Mouse (Mus musculus) midbrain, embryonic 16.5 days (tissue): ENCODE data around the gene 1700015G11Rik. TPM values are rescaled to one million over a fixed set of nuclear protein-coding genes. Genes with fewer than 3 reads are reported as not detected.

Experiments
- ATAC-seq: fragments of 200-750 bp; cut with Nextera tagmentation; 2 replicates; pipeline ENCODE4 v1.8.0; 2017; ENCODE audit warnings: moderate TSS enrichment
- H3K27ac ChIP-seq: fragments of 300-500 bp; sonication (generic); 2 replicates; pipeline ENCODE4 v1.5.1; 2014; ENCODE audit warnings: mild to moderate bottlenecking, low read length, mixed read lengths
- H3K27me3 ChIP-seq: fragments of 300-500 bp; sonication (generic); 2 replicates; pipeline ENCODE4 v1.6.1; 2014; ENCODE audit warnings: low read depth, low read length, mixed read lengths; ENCODE audit not compliant: control insufficient read depth, insufficient read depth
- H3K36me3 ChIP-seq: fragments of 300-500 bp; sonication (generic); 2 replicates; pipeline ENCODE4 v1.6.1; 2014; ENCODE audit warnings: mild to moderate bottlenecking, low read length, moderate library complexity, mixed read lengths; ENCODE audit not compliant: control insufficient read depth, insufficient read depth
- H3K4me1 ChIP-seq: fragments of 300-500 bp; sonication (generic); 2 replicates; pipeline ENCODE4 v1.6.1; 2014; ENCODE audit warnings: mild to moderate bottlenecking, low read length, mixed read lengths; ENCODE audit not compliant: control insufficient read depth, insufficient read depth
- H3K4me2 ChIP-seq: fragments of 300-500 bp; sonication (generic); 2 replicates; pipeline ENCODE4 v1.6.1; 2014; ENCODE audit warnings: mild to moderate bottlenecking, low read length, mixed read lengths
- H3K4me3 ChIP-seq: fragments of 300-500 bp; sonication (generic); 2 replicates; pipeline ENCODE4 v1.5.1; 2014; ENCODE audit warnings: low read depth, mild to moderate bottlenecking, low read length, moderate library complexity, mixed read lengths
- H3K9ac ChIP-seq: fragments of 300-500 bp; sonication (generic); 2 replicates; pipeline ENCODE4 v1.6.1; 2014; ENCODE audit warnings: low read depth, low read length, mixed read lengths
- H3K9me3 ChIP-seq: fragments of 300-500 bp; sonication (generic); replicated peaks from 2 replicates; pipeline ENCODE4 v1.6.1; 2014; ENCODE audit warnings: mild to moderate bottlenecking, low read length, mixed read lengths; ENCODE audit not compliant: control insufficient read depth, poor library complexity, severe bottlenecking
- WGBS: fragments of 180-500 bp; shearing (Covaris S2); extraction: QIAGEN DNeasy Blood & Tissue Kit; methylation state at CpG from one replicate; pipeline ENCODE4 v1.1.7; 2014; 5-methylcytosine and 5-hydroxymethylcytosine counted together
- polyA plus RNA-seq: library from polyadenylated mRNA; unstranded; fragments of >200 nt; fragmentation: Nextera tagmentation; extraction: Ambion mirVana; gene quantifications from 2 replicates; pipeline ENCODE4 v1.2.1, GENCODE M21; 2015

1700015G11Rik gene
- polyA plus RNA-seq, 1 experiment from 2014 or later = not detected

- no peak for ATAC-seq
- H3K4me1 ChIP-seq = peaks cover 6% of the 10 kb centered on the region
- no peak overlapping the region for H3K27ac ChIP-seq
- no peaks in the 10 kb centered on the region for H3K27me3 ChIP-seq
- 92% methylated on average over 2 of the region's 2 CpGs for WGBS
- no peak overlapping the region for H3K9ac ChIP-seq
- no peaks in the 10 kb centered on the region for H3K36me3 ChIP-seq
- no peak overlapping the region for H3K4me2 ChIP-seq
- H3K4me3 ChIP-seq = no peak overlapping the region
- H3K9me3 ChIP-seq = no peaks in the 10 kb centered on the region
These were observed 8.4 kb downstream of the 1700015G11Rik start for GRCm38 (mm10) chr7:52007138-52007537.

GRCm38 (mm10) chr7:52006296-52006630 is 9.3 kb downstream of the 1700015G11Rik start:
- peak overlapping the region; percentile 48; the same call in 1 of the 2 replicates for H3K9ac ChIP-seq
- H3K9me3 ChIP-seq = no peaks in the 10 kb centered on the region
- H3K4me2 ChIP-seq = peak overlapping the region; percentile 74
- WGBS = 1% methylated on average over 9 of the region's 9 CpGs
- H3K36me3 ChIP-seq = no peaks in the 10 kb centered on the region
- peaks cover 6% of the 10 kb centered on the region for H3K4me1 ChIP-seq
- no peaks in the 10 kb centered on the region for H3K27me3 ChIP-seq
- H3K4me3 ChIP-seq = peak overlapping the region; percentile 79
- ATAC-seq = peak; percentile 88; the same call in 1 of the 2 replicates
- no peak overlapping the region; the same call in 1 of the 2 replicates for H3K27ac ChIP-seq

- ATAC-seq = peak; percentile 96
- Histone ChIP-seq H3K27me3 (no peaks in the 10 kb centered on the region), H3K4me3 (peak within 1 kb of the TSS; percentile 79), H3K36me3 (no peaks in the 10 kb centered on the region), H3K9ac (peak within 1 kb of the TSS; percentile 84), H3K4me2 (peak within 1 kb of the TSS; percentile 74), H3K4me1 (peaks cover 6% of the 10 kb centered on the region), H3K27ac (peak within 1 kb of the TSS; percentile 85), H3K9me3 (no peaks in the 10 kb centered on the region)
- under 1% methylated on average over 37 of the region's 47 CpGs for WGBS
These were observed 9.8 kb downstream of the 1700015G11Rik start, which contains the start of gene Svip for GRCm38 (mm10) chr7:52005511-52006295. Svip (minus strand) TSS chr7:52006018.

- WGBS = 74% methylated on average over 3 of the region's 3 CpGs
- H3K4me3 ChIP-seq = no peak overlapping the region
- H3K4me1 ChIP-seq = no peaks in the 10 kb centered on the region
- H3K9ac ChIP-seq = no peak overlapping the region
- 0 out of 2 replicates have a peak, but pooled peaks cover 2% of the 10 kb centered on the region for H3K36me3 ChIP-seq
- no peak overlapping the region for H3K4me2 ChIP-seq
- ATAC-seq = no peak
- no peaks in the 10 kb centered on the region for H3K27me3 ChIP-seq
- no peaks in the 10 kb centered on the region for H3K9me3 ChIP-seq
- H3K27ac ChIP-seq = no peak overlapping the region
These were observed 24.5 kb downstream of the 1700015G11Rik start for GRCm38 (mm10) chr7:51991020-51991419.

- Histone ChIP-seq H3K27ac (no peak overlapping the region), H3K27me3 (no peaks in the 10 kb centered on the region)
These were observed 28.6 kb downstream of the 1700015G11Rik start for GRCm38 (mm10) chr7:51986909-51987308.

GRCm38 (mm10) chr7:51985763-51986162 is 29.8 kb downstream of the 1700015G11Rik start:
- Histone ChIP-seq H3K9me3 (no peaks in the 10 kb centered on the region), H3K9ac (no peak overlapping the region), H3K27me3 (no peaks in the 10 kb centered on the region), H3K4me1 (no peaks in the 10 kb centered on the region), H3K27ac (no peak overlapping the region), H3K4me2 (no peak overlapping the region), H3K36me3 (no peaks in the 10 kb centered on the region), H3K4me3 (no peak overlapping the region)
- 75% methylated on average over 6 of the region's 6 CpGs for whole genome bisulfite sequencing
- no peak for ATAC-seq

More at GRCm38 (mm10) chr7:51986909-51987308, 28.6 kb downstream of the 1700015G11Rik start:
- H3K9me3 ChIP-seq = no peaks in the 10 kb centered on the region
- 79% methylated on average over 6 of the region's 6 CpGs for WGBS
- no peaks in the 10 kb centered on the region for H3K4me1 ChIP-seq
- H3K9ac ChIP-seq = no peak overlapping the region
- no peak overlapping the region for H3K4me3 ChIP-seq
- H3K4me2 ChIP-seq = no peak overlapping the region
- no peak for ATAC-seq
- H3K36me3 ChIP-seq = no peaks in the 10 kb centered on the region

- Histone ChIP-seq H3K4me1 (no peaks in the 10 kb centered on the region), H3K9me3 (no peaks in the 10 kb centered on the region), H3K4me2 (no peak overlapping the region), H3K27ac (no peak overlapping the region), H3K4me3 (no peak overlapping the region), H3K27me3 (no peaks in the 10 kb centered on the region), H3K9ac (no peak overlapping the region), H3K36me3 (no peaks in the 10 kb centered on the region)
- WGBS = 41% methylated on average over 1 of the region's 1 CpGs
- ATAC-seq = no peak
These were observed 33.2 kb downstream of the 1700015G11Rik start for GRCm38 (mm10) chr7:51982303-51982702.

GRCm38 (mm10) chr7:51979271-51979670 is 36.3 kb downstream of the 1700015G11Rik start:
- ATAC-seq = no peak

GRCm38 (mm10) chr7:51975181-51975580 is 40.3 kb downstream of the 1700015G11Rik start:
- peaks cover 4% of the 10 kb centered on the region; the same call in 1 of the 2 replicates for H3K4me1 ChIP-seq
- H3K9me3 ChIP-seq = no peaks in the 10 kb centered on the region
- WGBS = 37% methylated on average over 6 of the region's 6 CpGs
- no peak overlapping the region for H3K9ac ChIP-seq
- no peaks in the 10 kb centered on the region for H3K27me3 ChIP-seq
- peak; percentile 53; the same call in 1 of the 2 replicates for ATAC-seq
- H3K4me2 ChIP-seq = no peak overlapping the region
- no peak overlapping the region for H3K4me3 ChIP-seq
- no peaks in the 10 kb centered on the region for H3K36me3 ChIP-seq
- H3K27ac ChIP-seq = peak overlapping the region; percentile 51; the same call in 1 of the 2 replicates

More at GRCm38 (mm10) chr7:51979271-51979670, 36.3 kb downstream of the 1700015G11Rik start:
- Histone ChIP-seq H3K36me3 (no peaks in the 10 kb centered on the region), H3K4me2 (no peak overlapping the region), H3K27me3 (no peaks in the 10 kb centered on the region), H3K9ac (no peak overlapping the region), H3K27ac (no peak overlapping the region), H3K4me1 (peaks cover 4% of the 10 kb centered on the region; the same call in 1 of the 2 replicates), H3K9me3 (no peaks in the 10 kb centered on the region), H3K4me3 (no peak overlapping the region)
- 41% methylated on average over 5 of the region's 5 CpGs for WGBS
